Mouse (Mus musculus) cerebellum, postnatal 4 days (tissue): ENCODE results near the gene Stac2.
A peak's percentile ranks its signal among the peaks of the same experiment; 100 is the strongest.

Experiments
- DNase-seq, 2 experiments: peaks; one replicate each; pipeline ENCODE4 v3.0.0; 2022; ENCODE audit warnings: low spot score in 2 of 2, mixed read lengths in 1 of 2

Gene Stac2

GRCm38 (mm10) chr11:98021565-98022252 is 31.6 kb downstream of the Stac2 start:
- DNase-seq = peak in 1 of 2 experiments; percentile 52

DNA sequence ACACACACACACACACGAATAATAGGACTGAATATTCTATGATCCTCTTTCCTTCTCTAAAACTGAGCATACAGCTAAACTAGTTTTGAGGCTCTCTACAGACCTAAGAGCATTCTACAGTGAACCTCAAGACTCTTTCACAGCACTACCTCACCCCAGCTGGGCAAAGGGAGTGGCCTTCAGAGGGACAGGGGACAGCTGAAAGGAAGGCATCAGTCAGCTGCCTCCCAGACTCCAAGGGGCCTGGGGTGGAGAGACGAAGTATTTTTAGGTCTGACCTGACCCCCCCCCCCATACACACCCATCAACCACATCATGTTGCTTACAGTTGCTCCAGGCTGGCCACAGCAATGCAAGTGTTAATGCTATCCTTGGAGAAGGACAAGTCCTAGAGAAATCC is 32.1 kb downstream of the Stac2 start:
- no peak for DNase-seq

- no peak for DNase-seq
Observed at GRCm38 (mm10) chr11:98020710-98021109, 32.6 kb downstream of the Stac2 start.

GRCm38 (mm10) chr11:98019883-98020610 is 33.2 kb downstream of the Stac2 start:
- DNase-seq = no peak

- DNase-seq = no peak
Observed at GRCm38 (mm10) chr11:98018858-98019641, 34.2 kb downstream of the Stac2 start.

DNA sequence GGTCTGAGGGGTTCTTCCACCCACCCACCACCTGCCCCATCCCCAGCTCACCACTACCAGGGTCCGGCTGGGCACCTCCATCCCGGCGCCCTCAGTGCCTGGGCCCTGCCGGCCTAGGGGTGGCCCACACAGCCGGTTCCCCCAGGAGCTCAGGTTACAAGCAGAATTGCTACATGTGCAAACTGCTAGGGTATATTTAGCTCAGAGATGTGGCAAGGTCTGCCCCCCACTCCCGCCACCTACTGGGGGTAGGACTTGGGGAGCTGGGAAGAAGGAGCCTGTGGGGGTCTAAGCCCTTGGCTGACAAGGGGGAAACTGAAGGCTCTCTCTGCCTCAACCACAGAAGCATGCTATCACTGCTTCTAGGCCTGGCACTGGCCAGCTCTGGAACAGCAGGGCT is 35.0 kb downstream of the Stac2 start:
- DNase-seq = no peak

GRCm38 (mm10) chr11:98016824-98017223 is 36.4 kb downstream of the Stac2 start:
- DNase-seq = no peak

- no peak for DNase-seq
Observed at GRCm38 (mm10) chr11:98016177-98016576, 37.1 kb downstream of the Stac2 start.

- no peak for DNase-seq
Observed at GRCm38 (mm10) chr11:98012831-98013230, 40.4 kb downstream of the Stac2 start.

- DNase-seq = no peak
Observed at GRCm38 (mm10) chr11:98011716-98012115, 41.5 kb downstream of the Stac2 start.

DNA sequence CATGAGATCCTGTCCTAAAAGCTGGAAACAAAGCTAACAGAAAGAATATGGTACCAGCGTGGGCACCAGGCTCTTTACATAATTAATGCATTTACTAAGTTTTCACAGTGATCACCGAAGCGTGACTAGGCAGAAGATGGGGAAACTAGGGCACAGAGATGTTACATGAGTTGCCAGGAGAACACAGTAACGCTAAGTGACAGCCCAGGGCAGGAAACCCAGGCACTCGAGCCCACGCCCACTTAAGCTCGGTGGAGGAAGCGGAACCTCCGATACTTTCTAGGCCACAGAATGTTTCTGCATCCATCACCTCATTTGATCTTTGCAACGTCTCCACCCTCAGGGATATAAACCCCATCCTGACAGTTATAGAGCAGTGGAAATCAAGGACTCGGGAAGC is 45.2 kb downstream of the Stac2 start:
- DNase-seq = no peak

- no peak for DNase-seq
Observed at GRCm38 (mm10) chr11:98005686-98006085, 47.6 kb downstream of the Stac2 start.

GRCm38 (mm10) chr11:98005076-98005475 is 48.2 kb downstream of the Stac2 start:
- no peak for DNase-seq

- DNase-seq = no peak
Observed at GRCm38 (mm10) chr11:98004161-98004560, 49.1 kb downstream of the Stac2 start.

- DNase-seq = no peak
Observed at GRCm38 (mm10) chr11:98003171-98003671, 50.0 kb downstream of the Stac2 start.

- DNase-seq = peak; percentile 78 to 87
Observed at GRCm38 (mm10) chr11:98002627-98003026, 50.6 kb downstream of the Stac2 start.

DNA sequence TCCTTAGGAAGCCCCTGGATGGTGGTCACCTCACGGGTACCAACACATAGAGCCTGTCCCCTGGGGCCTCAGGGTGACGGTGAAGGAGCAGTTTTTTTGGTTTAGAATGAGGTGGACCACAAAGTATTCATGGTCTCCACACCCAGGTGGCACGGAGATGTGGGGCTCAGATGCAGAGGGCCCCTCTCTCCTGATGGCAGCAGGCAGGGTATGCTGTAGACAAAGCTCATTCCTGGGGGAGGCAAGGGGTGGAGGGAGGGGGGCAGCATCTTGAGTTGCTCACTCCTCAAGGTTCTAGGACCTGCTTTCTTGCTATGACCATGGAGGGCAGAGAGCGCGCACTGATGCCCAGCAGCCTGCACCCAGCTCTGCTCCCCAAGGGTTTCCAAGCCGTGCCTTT is 51.3 kb downstream of the Stac2 start:
- no peak for DNase-seq

- DNase-seq = no peak
Observed at GRCm38 (mm10) chr11:98001351-98001824, 51.9 kb downstream of the Stac2 start.

DNA sequence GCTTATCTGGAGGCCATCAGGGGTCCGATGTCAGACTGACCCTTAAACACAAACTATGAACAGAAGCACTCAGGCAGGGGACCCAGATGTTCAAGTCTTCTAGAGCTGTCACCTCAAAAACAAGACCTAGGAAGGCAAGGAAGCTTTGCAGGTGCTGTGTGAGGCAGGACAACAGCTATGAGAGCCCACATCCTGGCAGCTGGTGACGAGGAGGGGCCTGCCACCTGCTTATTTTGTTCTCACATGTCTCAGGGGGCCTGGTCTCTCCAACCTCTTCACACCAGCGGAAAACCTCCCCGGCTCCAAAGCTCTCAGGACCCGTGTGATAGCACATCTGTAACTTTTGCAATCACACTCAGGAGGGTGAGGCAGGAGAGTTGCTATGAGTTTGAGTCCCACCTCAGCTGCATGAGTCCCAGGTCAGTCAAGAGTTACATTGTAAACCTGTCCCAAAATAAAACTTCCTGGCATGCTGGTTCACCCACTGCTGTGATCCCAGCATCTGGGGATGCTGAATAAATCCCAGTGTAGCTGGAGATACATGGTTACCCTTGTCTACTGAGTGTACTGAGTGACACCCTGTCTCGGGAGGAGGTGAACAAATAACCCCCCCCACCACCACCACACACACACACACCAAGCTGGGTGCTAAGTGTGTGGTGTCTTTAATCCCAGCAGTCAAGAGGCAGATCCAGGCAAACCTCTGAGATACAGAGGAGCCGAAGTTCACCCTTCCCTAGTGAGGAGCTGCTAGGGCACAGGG is 52.7 kb downstream of the Stac2 start:
- no peak for DNase-seq

- no peak for DNase-seq
Observed at GRCm38 (mm10) chr11:97999748-98000147, 53.5 kb downstream of the Stac2 start.

GRCm38 (mm10) chr11:97998898-97999608 is 54.2 kb downstream of the Stac2 start:
- DNase-seq = no peak
